Mouse (Mus musculus) forebrain, embryonic 12.5 days (tissue): ENCODE results near the gene Maml3. TPM values are rescaled to one million over a fixed set of nuclear protein-coding genes. Genes with fewer than 3 reads are reported as not detected.

ENCODE experiments used
- ATAC-seq: fragments of 200-750 bp; cut with Nextera tagmentation; 2 replicates; pipeline ENCODE4 v1.8.0; 2017; ENCODE audit warnings: moderate TSS enrichment; ENCODE audit not compliant: low FRiP score
- H3K27ac ChIP-seq: fragments of 300-500 bp; sonication (generic); 2 replicates; pipeline ENCODE4 v1.5.1; 2016; ENCODE audit warnings: mild to moderate bottlenecking
- H3K27me3 ChIP-seq: fragments of 300-500 bp; sonication (generic); 2 replicates; pipeline ENCODE4 v1.6.1; 2016; ENCODE audit warnings: mild to moderate bottlenecking
- H3K36me3 ChIP-seq: fragments of 300-500 bp; sonication (generic); replicated peaks from 2 replicates; pipeline ENCODE4 v1.6.1; 2016; ENCODE audit warnings: mild to moderate bottlenecking
- H3K4me1 ChIP-seq: fragments of 300-500 bp; sonication (generic); 2 replicates; pipeline ENCODE4 v1.6.1; 2016
- H3K4me2 ChIP-seq: fragments of 300-500 bp; sonication (generic); 2 replicates; pipeline ENCODE4 v1.6.1; 2016; ENCODE audit warnings: mild to moderate bottlenecking, moderate library complexity
- H3K4me3 ChIP-seq: fragments of 300-500 bp; sonication (generic); replicated peaks from 2 replicates; pipeline ENCODE4 v1.5.1; 2016; ENCODE audit warnings: mild to moderate bottlenecking
- H3K9ac ChIP-seq: fragments of 300-500 bp; sonication (generic); 2 replicates; pipeline ENCODE4 v1.6.1; 2016; ENCODE audit warnings: mild to moderate bottlenecking
- H3K9me3 ChIP-seq: fragments of 300-500 bp; sonication (generic); 2 replicates; pipeline ENCODE4 v1.6.1; 2016
- WGBS: fragments of 180-500 bp; shearing (Covaris S2); methylation state at CpG from one replicate; pipeline ENCODE4 v1.1.7; 2016; 5-methylcytosine and 5-hydroxymethylcytosine counted together
- polyA plus RNA-seq: library from polyadenylated mRNA; unstranded; fragments of >200 nt; fragmentation: Nextera tagmentation; extraction: Ambion mirVana; gene quantifications from 2 replicates; pipeline ENCODE4 v1.2.1, GENCODE M21; 2016

Gene Maml3
- polyA plus RNA-seq, 1 experiment from 2014 or later, result 7.6 TPM

DNA sequence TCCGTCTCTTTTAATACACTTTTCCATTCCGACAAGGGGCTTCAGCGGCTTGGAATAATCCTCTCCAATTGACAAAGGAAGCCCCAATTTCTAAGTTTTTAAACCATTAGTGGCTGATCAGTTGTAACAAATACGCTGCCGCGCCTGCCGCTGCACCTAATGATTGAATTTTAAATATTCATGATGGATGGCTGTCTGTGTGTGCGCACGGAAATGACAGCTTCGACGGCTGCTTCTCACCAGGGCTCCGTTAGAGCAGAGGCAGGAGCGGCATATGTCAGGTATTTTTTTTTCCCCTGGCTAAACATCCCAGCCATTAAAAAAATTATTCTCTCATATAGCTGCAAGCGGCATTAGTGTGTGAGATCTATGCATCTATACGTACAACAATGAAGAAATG is 287.0 kb downstream of the Maml3 start:
- Histone ChIP-seq H3K27me3 (no peaks in the 10 kb centered on the region), H3K36me3 (no peaks in the 10 kb centered on the region), H3K9ac (no peak overlapping the region), H3K4me2 (peak overlapping the region; percentile 31), H3K4me3 (no peak overlapping the region), H3K4me1 (peaks cover 33% of the 10 kb centered on the region), H3K9me3 (no peaks in the 10 kb centered on the region), H3K27ac (peak overlapping the region; percentile 42)
- ATAC-seq, result peak; percentile 24
- 16% methylated on average over 15 of the region's 15 CpGs for WGBS

GRCm38 (mm10) chr3:51817329-51817728 is 287.5 kb downstream of the Maml3 start:
- ATAC-seq, result peak; percentile 56
- Histone ChIP-seq H3K9ac (no peak overlapping the region), H3K4me3 (no peak overlapping the region), H3K36me3 (no peaks in the 10 kb centered on the region), H3K27ac (peak overlapping the region; percentile 42; the same call in 1 of the 2 replicates), H3K4me2 (peak overlapping the region; percentile 31), H3K27me3 (no peaks in the 10 kb centered on the region), H3K9me3 (no peaks in the 10 kb centered on the region), H3K4me1 (peaks cover 39% of the 10 kb centered on the region)
- 53% methylated on average over 6 of the region's 6 CpGs for whole genome bisulfite sequencing

DNA sequence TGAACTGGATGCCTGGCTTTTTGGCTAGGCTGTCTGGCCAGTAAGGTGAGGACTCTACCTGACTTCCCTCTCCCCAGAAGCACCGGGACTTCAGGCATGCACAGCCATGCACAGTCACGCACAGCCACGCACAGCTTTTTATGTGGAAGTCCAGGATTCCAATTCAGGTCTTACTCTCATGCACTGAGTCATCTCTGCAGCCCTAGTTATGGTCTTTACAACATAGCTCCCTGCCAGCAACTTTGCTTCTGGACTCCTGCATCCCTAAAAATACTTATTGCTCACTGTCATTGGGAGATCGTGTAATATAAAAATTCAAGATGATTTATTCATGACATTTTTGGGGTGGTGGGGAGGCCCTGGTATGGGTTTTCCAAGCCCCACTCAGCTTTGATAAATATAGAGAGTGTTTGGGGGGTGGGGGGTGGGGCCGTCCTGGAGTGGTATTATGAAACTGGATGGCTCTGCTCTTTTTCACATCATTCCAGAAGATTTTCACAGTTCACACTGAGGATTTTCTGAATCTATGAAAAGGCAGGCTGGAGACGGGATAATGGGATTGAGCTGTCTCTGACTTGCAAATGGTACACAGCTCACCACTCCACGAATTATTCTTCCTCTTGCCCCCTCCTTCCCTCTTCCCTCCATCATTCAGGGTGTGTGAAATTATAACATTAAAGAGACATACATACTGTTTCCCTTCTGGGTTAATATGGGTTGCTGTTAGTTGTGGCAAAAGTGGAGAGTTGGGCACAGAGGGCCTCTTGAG is 288.2 kb downstream of the Maml3 start:
- ATAC-seq, result no peak
- no peaks in the 10 kb centered on the region for H3K9me3 ChIP-seq
- WGBS, result 76% methylated on average over 7 of the region's 7 CpGs
- H3K9ac ChIP-seq, result no peak overlapping the region
- H3K4me3 ChIP-seq, result no peak overlapping the region
- H3K4me1 ChIP-seq, result peaks cover 40% of the 10 kb centered on the region
- no peaks in the 10 kb centered on the region for H3K36me3 ChIP-seq
- no peak overlapping the region for H3K4me2 ChIP-seq
- H3K27ac ChIP-seq, result peak overlapping the region; percentile 42; the same call in 1 of the 2 replicates
- no peaks in the 10 kb centered on the region for H3K27me3 ChIP-seq

- Histone ChIP-seq H3K9ac (no peak overlapping the region), H3K9me3 (no peaks in the 10 kb centered on the region), H3K36me3 (no peaks in the 10 kb centered on the region), H3K27me3 (0 out of 2 replicates have a peak, but pooled peaks cover 2% of the 10 kb centered on the region), H3K4me1 (peaks cover 55% of the 10 kb centered on the region), H3K4me2 (no peak overlapping the region), H3K4me3 (no peak overlapping the region), H3K27ac (no peak overlapping the region)
- ATAC-seq, result no peak
- WGBS, result 89% methylated on average over 4 of the region's 4 CpGs
Measured at GRCm38 (mm10) chr3:51814073-51814472, 290.8 kb downstream of the Maml3 start.

- WGBS, result 97% methylated on average over 5 of the region's 5 CpGs
- Histone ChIP-seq H3K4me1 (peaks cover 53% of the 10 kb centered on the region), H3K27me3 (0 out of 2 replicates have a peak, but pooled peaks cover 2% of the 10 kb centered on the region), H3K9ac (no peak overlapping the region), H3K4me3 (no peak overlapping the region), H3K27ac (no peak overlapping the region), H3K9me3 (no peaks in the 10 kb centered on the region), H3K36me3 (no peaks in the 10 kb centered on the region), H3K4me2 (no peak overlapping the region)
- ATAC-seq, result no peak
Measured at GRCm38 (mm10) chr3:51813186-51813585, 291.7 kb downstream of the Maml3 start.

DNA sequence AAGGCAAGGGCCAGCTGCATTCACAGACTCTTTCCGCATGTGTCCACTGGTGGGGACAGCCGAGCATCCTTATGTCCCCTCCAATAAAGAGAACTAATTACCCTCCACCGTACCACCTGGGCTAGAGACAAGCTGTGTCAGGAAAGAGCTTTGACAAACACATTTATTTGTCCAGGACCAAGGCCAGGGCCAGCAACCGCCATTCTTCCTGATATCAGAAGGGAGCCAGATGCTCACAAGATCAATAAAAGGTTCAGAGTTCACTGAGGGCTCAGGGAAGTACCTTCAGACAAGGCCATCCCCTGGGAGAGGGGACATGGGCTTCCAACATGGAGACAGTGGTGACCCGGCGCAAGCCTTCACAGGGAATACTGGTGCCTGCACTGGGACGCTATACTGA is 294.1 kb downstream of the Maml3 start:
- Histone ChIP-seq H3K9me3 (no peaks in the 10 kb centered on the region), H3K9ac (no peak overlapping the region), H3K36me3 (no peaks in the 10 kb centered on the region), H3K27me3 (0 out of 2 replicates have a peak, but pooled peaks cover 2% of the 10 kb centered on the region), H3K4me1 (peaks cover 54% of the 10 kb centered on the region), H3K4me2 (no peak overlapping the region), H3K4me3 (no peak overlapping the region), H3K27ac (no peak overlapping the region; the same call in 1 of the 2 replicates)
- 61% methylated on average over 7 of the region's 7 CpGs for WGBS
- no peak for ATAC-seq

GRCm38 (mm10) chr3:51809822-51810221 is 295.1 kb downstream of the Maml3 start:
- H3K9ac ChIP-seq, result no peak overlapping the region
- ATAC-seq, result 0 out of 2 replicates have a peak, but pooled peaks have one; percentile 12

GRCm38 (mm10) chr3:51807981-51808870 is 296.6 kb downstream of the Maml3 start:
- no peak for ATAC-seq
- no peak overlapping the region for H3K9ac ChIP-seq
- H3K27me3 ChIP-seq, result 0 out of 2 replicates have a peak, but pooled peaks cover 2% of the 10 kb centered on the region
- 81% methylated on average over 16 of the region's 16 CpGs for whole genome bisulfite sequencing
- no peaks in the 10 kb centered on the region for H3K9me3 ChIP-seq
- no peak overlapping the region for H3K4me3 ChIP-seq
- no peaks in the 10 kb centered on the region for H3K36me3 ChIP-seq
- H3K4me1 ChIP-seq, result peaks cover 78% of the 10 kb centered on the region
- 0 out of 2 replicates have a peak overlapping the region, but pooled peaks have one; percentile 46 for H3K27ac ChIP-seq
- no peak overlapping the region for H3K4me2 ChIP-seq

More at GRCm38 (mm10) chr3:51809822-51810221, 295.1 kb downstream of the Maml3 start:
- WGBS, result 27% methylated on average over 7 of the region's 7 CpGs
- H3K4me3 ChIP-seq, result no peak overlapping the region
- 0 out of 2 replicates have a peak, but pooled peaks cover 2% of the 10 kb centered on the region for H3K27me3 ChIP-seq
- no peak overlapping the region for H3K4me2 ChIP-seq
- H3K36me3 ChIP-seq, result no peaks in the 10 kb centered on the region
- H3K27ac ChIP-seq, result peak overlapping the region; percentile 70
- H3K4me1 ChIP-seq, result peaks cover 64% of the 10 kb centered on the region
- no peaks in the 10 kb centered on the region for H3K9me3 ChIP-seq

DNA sequence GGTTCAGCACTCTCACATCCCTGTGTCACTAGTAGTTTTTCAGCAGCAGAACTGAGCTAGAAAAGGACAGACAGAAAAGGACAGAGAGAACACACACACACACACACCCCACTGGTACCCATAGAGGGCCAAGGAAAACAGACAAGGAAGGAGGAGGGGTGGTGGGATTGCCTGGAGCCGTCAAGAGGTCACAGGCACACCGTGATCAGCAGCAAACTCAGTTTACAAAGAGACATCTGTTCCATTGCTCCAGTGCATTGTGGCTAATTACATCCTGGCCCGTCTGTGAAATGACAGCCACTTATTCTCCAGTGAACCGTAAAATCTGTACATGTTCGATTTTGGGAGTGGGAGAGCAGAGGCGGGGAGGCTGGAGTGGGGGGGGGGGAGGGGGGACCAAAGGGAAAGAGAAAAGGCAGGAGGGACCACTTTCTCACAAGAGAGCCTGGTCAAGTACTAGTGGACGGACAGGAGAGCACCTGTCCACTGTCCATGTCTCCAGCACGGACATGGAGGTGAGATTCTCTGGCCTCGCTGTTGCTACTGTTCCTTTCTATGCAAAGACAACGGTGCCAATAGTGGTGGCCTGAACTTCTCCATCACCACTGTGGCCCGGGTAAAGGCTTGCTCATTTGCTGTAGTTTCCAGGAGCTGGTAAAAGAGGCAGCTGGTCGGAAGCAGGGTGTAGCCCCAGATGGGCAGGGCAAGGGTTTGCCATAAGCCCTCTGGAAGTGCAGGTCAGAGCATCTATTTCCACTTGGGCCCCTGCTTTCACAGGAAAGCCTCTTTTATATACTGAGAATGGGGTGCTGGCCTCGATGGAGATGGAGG is 299.2 kb downstream of the Maml3 start:
- H3K4me2 ChIP-seq, result peak overlapping the region; percentile 33

DNA sequence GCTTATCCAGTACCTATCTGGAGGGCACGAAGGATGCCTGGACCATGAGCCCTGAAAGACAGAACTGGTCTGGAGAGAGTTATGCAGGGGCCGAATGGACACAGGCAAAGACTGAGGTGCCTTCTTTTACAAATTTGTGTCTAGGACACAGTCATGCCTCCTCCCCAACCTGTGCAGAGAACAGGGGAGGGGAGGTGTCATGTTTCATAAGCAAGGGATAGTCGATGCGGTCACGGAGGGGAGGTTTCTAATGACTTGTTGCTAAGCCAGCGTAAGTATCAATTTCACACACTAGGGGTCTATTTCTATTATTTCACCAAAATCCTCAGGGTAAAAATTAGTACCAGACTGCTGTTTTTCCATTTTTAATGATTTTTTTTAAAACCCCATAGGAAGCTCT is 301.0 kb downstream of the Maml3 start:
- no peak overlapping the region for H3K4me2 ChIP-seq
- no peaks in the 10 kb centered on the region; the same call in 1 of the 2 replicates for H3K27me3 ChIP-seq
- no peak overlapping the region for H3K27ac ChIP-seq
- no peak for ATAC-seq
- no peak overlapping the region for H3K4me3 ChIP-seq
- 47% methylated on average over 6 of the region's 6 CpGs for WGBS
- no peaks in the 10 kb centered on the region for H3K36me3 ChIP-seq
- H3K9me3 ChIP-seq, result no peaks in the 10 kb centered on the region
- no peak overlapping the region for H3K9ac ChIP-seq
- H3K4me1 ChIP-seq, result peaks cover 70% of the 10 kb centered on the region

More for the DNA sequence above, 299.2 kb downstream of the Maml3 start:
- Histone ChIP-seq H3K27me3 (0 out of 2 replicates have a peak, but pooled peaks cover 2% of the 10 kb centered on the region), H3K36me3 (no peaks in the 10 kb centered on the region), H3K27ac (peak overlapping the region; percentile 84), H3K9me3 (no peaks in the 10 kb centered on the region), H3K9ac (no peak overlapping the region), H3K4me1 (peaks cover 77% of the 10 kb centered on the region), H3K4me3 (no peak overlapping the region)
- peak; percentile 86 for ATAC-seq
- WGBS, result 8% methylated on average over 13 of the region's 13 CpGs

DNA sequence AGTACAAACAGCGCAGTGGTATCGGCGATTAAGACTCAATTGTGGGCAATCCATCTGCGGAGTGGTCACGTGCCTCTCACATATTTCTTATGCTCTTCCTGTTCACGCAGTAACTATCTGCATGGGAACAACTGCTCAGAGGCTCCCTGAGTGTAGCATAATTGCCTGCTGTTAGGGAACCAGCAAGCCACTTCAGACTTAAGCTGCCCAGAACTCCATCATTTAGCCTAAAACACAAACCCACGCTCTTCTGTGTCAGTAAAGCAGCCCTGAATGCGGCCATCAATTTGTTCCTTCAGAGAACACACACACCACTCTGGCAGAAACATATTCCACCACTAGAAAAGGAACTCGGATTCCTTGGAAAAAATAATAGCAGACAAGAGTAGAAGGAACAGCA is 305.2 kb downstream of the Maml3 start:
- no peaks in the 10 kb centered on the region for H3K9me3 ChIP-seq
- H3K9ac ChIP-seq, result no peak overlapping the region
- H3K27me3 ChIP-seq, result no peaks in the 10 kb centered on the region; the same call in 1 of the 2 replicates
- no peak overlapping the region for H3K4me2 ChIP-seq
- no peaks in the 10 kb centered on the region for H3K36me3 ChIP-seq
- H3K4me3 ChIP-seq, result no peak overlapping the region
- peaks cover 75% of the 10 kb centered on the region for H3K4me1 ChIP-seq
- WGBS, result 82% methylated on average over 9 of the region's 9 CpGs
- H3K27ac ChIP-seq, result 0 out of 2 replicates have a peak overlapping the region, but pooled peaks have one; percentile 42
- ATAC-seq, result no peak
